Mouse (Mus musculus) bone marrow, adult 2 months (tissue): Measurements from ENCODE around the gene Gpr1.

ENCODE experiments used
- CTCF ChIP-seq: fragments of 200-500 bp; IDR thresholded peaks from 2 replicates; pipeline ENCODE4 v1.5.1; 2011; ENCODE audit warnings: low read length, control low read depth; ENCODE audit not compliant: control insufficient read depth, insufficient read depth
- POLR2A ChIP-seq: fragments of 200-500 bp; IDR thresholded peaks from 2 replicates; pipeline ENCODE4 v1.6.1; 2011; ENCODE audit warnings: low read depth, mild to moderate bottlenecking, control low read depth, low read length, borderline replicate concordance; ENCODE audit not compliant: control insufficient read depth

DNA sequence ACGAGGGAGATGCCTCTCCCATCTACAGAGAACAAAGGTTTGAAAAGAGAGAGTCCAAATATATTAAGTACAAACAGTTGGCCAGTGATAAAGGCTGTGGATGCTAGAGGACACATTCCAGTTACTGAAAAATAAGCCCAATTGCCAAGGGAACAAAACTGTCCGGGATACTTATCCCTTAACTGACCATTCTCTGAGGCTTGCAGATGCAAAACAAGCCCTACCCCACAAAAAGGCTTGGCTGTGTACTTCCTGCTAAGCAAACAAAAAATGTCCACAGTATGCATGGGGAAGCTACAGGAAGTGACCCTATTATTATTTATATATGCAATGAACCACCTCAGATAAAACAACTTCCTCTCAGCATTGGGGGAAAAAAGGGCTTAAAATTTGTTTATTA is 76.4 kb downstream of the Gpr1 start:
- TF ChIP-seq CTCF = no peak
- no peak for TF ChIP-seq POLR2A
